Mouse (Mus musculus): ENCODE results near the gene Tbc1d15.
A peak's percentile ranks its signal among the peaks of the same experiment; 100 is the strongest.

The Tbc1d15 gene

GRCm38 (mm10) chr10:115251088-115251934 lies at the start of gene Tbc1d15:
Gene Tbc1d15 (minus strand): TSS chr10:115251467.
- DNase-seq (ENCODE audit: low read depth), result peak; percentile 100

- DNase-seq (ENCODE audit: low read depth), result no peak
Measured at GRCm38 (mm10) chr10:115298683-115299082, 47.4 kb upstream of the Tbc1d15 start.

DNA sequence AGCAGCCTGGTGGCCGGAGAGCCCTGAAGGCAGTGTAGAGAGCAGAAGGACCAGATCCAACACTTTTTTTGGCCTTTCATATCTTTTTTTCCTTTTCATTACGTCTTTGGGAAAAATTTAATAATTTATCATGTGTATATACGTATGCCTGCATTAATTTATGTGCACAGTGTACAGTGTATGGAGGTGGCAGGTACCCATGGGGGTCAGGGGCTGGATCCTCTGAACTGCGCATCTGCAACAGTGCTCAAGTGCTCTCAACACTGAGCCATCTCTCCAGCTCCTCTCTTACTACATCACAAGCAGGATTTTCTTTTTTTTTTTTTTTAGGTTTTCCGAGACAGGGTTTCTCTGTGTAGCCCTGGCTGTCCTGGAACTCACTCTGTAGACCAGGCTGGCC lies 46.3 kb upstream of the Tbc1d15 start:
- DNase-seq (ENCODE audit: low read depth), result no peak

DNA sequence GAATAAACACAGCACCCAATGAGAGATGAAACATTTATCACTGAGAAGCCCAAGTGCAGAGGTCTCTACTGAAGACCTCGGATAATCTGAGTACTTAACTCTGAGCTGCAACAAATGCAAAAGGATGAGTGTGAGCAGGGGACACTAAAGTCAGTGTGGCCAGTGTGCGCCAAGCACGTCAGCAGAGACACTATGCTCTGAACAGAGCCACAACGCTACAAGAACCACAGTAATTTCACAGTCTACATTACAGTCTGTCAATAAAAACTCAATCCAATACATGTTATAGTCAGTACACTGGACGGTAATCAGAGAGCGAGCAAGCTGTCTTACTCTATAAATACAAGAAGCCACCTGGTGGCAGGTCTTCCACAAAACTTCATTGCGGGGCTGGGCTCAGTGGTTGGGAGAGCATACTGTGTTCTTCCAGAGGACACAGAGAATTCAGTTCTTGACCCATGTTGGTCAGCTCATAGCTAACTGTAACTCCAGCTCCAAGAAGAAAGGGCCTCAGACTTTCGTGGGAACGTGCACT lies 45.2 kb upstream of the Tbc1d15 start:
- no peak for DNase-seq (ENCODE audit: low read depth)

DNA sequence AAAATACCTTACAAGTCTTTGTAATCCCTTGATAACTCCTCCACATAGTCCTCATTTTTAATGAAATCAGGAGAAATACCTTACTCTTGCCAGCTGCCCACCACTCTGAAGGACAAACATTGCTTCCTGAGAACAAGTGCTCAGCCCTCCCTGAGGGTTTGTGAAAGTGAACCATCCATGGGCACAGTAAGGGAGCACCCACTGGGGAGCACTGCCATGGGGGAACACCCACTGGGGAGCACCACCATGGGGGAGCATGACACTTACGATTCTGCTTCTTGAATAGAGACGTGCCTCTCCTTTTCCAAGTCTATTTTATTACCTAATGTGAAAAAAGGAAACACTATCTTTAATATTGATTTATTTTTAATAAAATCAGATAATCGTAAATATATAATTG lies 43.9 kb upstream of the Tbc1d15 start:
- no peak for DNase-seq (ENCODE audit: low read depth)

- DNase-seq (ENCODE audit: low read depth), result no peak
Measured at GRCm38 (mm10) chr10:115294715-115295114, 43.4 kb upstream of the Tbc1d15 start.

DNA sequence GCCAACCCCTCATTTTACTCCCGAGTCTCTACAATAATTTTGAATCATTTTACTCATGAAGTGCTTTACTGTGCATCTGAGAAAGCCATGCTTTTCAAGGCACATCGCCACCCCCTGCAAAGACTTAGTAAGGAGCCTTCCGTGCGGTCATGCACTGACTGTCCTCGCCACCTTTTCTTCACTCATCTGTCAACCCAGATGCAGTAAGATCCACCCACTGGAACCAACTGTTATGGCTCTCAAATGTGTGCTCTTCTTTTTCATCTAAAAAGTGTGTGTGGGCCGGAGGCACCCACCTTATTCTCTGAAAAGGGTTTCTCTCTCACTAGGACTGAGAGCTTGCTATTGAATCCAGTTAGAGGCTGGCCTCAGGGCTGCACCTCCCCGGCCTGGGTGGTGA lies 42.7 kb upstream of the Tbc1d15 start:
- DNase-seq (ENCODE audit: low read depth), result no peak

- DNase-seq (ENCODE audit: low read depth), result no peak
Measured at GRCm38 (mm10) chr10:115290671-115291070, 39.4 kb upstream of the Tbc1d15 start.

- DNase-seq (ENCODE audit: low read depth), result no peak
Measured at GRCm38 (mm10) chr10:115288856-115289255, 37.6 kb upstream of the Tbc1d15 start.

DNA sequence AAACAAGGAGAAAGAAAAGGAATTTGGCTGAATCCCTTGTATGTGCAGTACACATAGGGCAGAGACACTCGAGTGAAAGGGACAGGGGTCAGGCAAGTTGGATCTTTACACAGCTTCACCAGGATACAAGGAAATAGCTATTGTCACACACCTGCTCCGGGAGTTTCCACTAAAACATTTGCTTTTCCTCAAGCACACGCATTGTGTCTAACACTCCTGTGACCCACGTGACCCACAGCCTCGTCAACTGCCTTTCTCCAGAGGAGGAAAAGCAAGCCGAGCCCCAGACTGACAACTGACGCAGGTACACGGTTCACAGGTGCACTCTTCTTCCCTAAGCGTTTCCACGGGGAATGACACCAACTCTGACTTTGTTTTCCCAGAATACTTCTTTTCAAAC lies 32.9 kb upstream of the Tbc1d15 start:
- DNase-seq (ENCODE audit: low read depth), result no peak

DNA sequence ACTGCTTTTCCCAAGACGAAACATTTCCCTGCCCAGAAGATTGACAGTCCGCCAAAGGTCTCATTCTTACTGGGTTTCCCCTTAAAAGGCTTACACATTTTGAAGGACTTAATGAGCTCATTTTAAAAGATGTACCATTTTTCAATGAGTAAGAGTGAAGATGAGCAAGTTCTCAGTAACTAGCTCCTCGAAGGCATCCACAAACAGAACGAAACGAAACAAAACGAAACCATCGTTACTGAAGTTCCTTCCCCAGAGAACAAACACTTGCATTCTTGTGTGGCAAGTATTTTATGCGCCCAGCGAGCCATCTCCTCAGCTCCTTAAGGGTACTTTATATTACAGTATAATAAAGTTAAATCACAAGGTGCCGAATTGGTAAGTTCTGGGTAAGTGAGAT lies 30.1 kb upstream of the Tbc1d15 start:
- DNase-seq (ENCODE audit: low read depth), result no peak

- no peak for DNase-seq (ENCODE audit: low read depth)
Measured at GRCm38 (mm10) chr10:115271649-115272048, 20.4 kb upstream of the Tbc1d15 start.

DNA sequence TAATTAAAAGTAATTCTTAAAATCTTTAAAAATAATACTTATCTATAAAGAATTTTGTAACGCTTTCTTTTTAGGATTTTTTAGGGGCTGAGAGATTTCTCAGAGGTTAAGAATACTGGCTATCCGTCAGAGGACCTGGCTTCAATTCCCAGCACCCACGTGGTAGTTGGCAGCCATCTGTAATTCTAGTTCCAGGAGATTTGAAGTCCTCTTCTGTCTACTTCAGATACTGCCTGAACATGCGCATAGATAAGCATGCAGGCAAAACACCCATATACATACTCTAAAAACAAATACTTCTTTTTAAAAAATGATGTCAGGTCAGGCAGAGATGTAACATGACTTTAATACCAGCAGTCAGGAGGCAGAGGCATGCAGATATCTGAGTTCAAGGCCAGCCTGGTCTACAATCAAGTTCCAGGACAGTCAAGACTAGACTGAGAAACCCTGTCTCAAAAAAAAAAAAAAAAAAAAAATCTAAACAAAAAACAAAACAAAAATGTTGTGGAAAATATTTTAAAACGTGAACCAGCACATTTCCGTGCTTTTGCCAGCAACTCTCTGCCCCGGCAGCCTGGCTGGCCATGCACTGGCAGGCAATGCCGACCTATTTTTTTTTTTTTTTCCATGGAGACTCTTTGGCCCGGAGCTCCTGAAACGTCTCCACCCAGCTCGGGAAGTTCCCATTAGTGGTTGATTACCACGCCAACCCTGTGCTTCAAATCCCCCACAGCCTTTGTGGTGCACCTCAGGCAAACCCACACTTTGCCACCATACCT lies 19.5 kb upstream of the Tbc1d15 start:
- DNase-seq (ENCODE audit: low read depth), result no peak

GRCm38 (mm10) chr10:115262926-115263562 lies 11.8 kb upstream of the Tbc1d15 start:
- no peak for DNase-seq (ENCODE audit: low read depth)

DNA sequence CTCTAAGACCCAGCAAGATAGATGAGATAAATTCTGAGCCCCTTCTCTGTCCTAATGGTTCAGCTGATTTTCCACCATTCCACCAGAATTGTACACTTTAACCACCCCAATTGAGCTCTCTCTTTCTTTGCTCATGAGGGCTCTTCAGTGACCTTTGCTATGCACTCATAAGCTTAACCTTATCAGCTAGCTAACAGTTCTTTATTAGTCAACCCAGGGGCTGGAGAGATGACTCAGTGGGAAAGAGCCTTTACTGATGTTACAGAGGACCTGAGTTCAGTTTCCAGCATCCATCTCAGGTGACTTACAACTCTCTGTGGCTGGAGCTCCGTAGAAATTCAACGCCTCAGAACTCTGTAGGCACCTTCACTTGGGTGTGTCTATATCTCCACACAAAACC lies 11.0 kb upstream of the Tbc1d15 start:
- no peak for DNase-seq (ENCODE audit: low read depth)

DNA sequence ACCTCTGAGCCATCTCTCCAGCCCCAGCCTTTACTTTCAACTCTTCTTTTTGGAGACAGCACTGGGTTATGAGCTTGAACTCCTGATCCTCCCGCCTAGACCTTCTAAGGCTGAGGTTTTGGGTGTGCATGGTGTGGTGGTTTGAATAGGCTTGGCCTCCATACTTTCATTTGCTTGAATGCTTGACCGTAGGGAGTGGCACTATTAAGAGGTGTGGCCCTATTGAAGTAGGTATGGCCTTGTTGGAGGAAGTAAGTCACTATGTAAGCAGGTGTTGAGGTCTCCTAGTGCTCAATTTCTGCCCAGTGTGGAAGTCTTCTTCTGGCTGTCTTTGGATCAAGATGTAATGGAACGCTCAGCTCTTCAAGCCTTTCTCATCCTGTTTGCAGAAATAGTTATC lies 10.2 kb upstream of the Tbc1d15 start:
- DNase-seq (ENCODE audit: low read depth), result no peak

- no peak for DNase-seq (ENCODE audit: low read depth)
Measured at GRCm38 (mm10) chr10:115256162-115256561, 4.9 kb upstream of the Tbc1d15 start.

DNA sequence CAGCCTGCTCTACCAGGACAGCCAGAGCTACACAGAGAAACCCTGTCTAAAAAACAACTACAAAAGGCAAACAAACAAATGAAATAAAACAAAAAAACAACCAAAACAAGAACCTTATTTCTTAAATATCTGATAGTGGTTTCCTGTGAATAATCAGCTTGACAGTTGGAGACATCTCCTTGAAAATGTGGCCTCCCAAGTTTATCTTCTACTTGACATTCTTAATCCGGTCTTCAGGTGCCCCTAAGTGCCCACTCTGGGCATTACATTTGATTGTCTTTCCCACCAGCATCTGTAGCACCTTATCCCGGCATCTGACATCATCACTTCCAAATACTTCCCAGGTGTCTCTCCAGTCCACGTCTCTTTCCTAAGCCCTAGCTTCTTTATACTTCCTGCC lies 2.3 kb upstream of the Tbc1d15 start:
- DNase-seq (ENCODE audit: low read depth), result peak; percentile 19

DNA sequence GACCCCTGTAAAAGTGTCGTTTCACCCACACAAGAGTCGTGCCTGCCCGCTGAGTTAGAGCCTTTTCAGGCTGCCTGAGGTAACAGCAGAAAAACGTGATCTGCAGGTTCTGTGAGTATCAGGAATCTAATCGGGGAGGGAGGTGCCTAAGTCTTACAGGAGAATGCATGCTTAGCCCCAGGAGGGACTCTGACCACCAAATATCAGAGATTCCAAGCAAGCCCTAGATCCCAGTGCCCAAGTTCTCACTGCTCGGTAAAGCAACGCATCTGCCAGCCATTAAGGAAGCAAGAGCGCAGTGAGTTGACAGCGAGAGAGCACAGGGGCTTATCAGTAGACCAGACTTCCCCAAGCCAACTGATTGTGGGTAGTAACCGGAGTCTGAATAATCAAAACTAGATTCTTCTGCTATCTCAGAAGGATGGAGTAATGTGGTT lies 1.1 kb upstream of the Tbc1d15 start:
- DNase-seq (ENCODE audit: low read depth), result peak; percentile 62

- peak; percentile 77 for DNase-seq (ENCODE audit: low read depth)
Measured at GRCm38 (mm10) chr10:115250235-115251087, 806 bp downstream of the Tbc1d15 start.

- no peak for DNase-seq (ENCODE audit: low read depth)
Measured at GRCm38 (mm10) chr10:115248041-115248440, 3.2 kb downstream of the Tbc1d15 start.

DNA sequence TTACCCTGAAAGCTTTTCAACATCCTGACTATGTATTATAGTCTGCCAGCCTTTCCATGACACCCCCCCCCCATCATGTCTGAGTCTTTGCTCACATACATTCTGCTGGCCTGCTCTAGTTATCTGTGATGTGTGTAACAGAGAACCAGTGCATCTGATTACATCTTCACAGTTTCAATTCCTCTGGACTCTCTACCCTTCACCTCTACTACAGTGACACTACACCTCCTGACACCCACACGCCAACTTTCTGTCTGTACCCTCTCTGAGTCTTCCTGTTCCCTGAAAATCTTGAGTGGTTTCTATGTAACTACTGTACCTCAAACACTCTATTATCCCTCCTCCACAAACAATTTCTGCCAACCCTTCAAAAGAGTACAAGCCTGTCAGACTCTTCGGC lies 5.8 kb downstream of the Tbc1d15 start:
- no peak for DNase-seq (ENCODE audit: low read depth)
